Mouse (Mus musculus): ENCODE results near the gene Fli1.

The Fli1 gene

GRCm38 (mm10) chr9:32502256-32503010, 40.2 kb downstream of the Fli1 start:
- no peak for DNase-seq (ENCODE audit: low spot score)

GRCm38 (mm10) chr9:32500886-32501285, 41.8 kb downstream of the Fli1 start:
- DNase-seq (ENCODE audit: low spot score) = no peak

GRCm38 (mm10) chr9:32500063-32500462, 42.6 kb downstream of the Fli1 start:
- no peak for DNase-seq (ENCODE audit: low spot score)

GRCm38 (mm10) chr9:32499469-32499868, 43.2 kb downstream of the Fli1 start:
- DNase-seq (ENCODE audit: low spot score) = no peak

- no peak for DNase-seq (ENCODE audit: low spot score)
Observed at GRCm38 (mm10) chr9:32495643-32495997, 47.0 kb downstream of the Fli1 start.

- peak; percentile 73 for DNase-seq (ENCODE audit: low spot score)
Observed at GRCm38 (mm10) chr9:32494891-32495642, 47.6 kb downstream of the Fli1 start.

GRCm38 (mm10) chr9:32493588-32494423, 48.9 kb downstream of the Fli1 start:
- DNase-seq (ENCODE audit: low spot score) = no peak

- no peak for DNase-seq (ENCODE audit: low spot score)
Observed at GRCm38 (mm10) chr9:32492753-32493152, 49.9 kb downstream of the Fli1 start.

- no peak for DNase-seq (ENCODE audit: low spot score)
Observed at GRCm38 (mm10) chr9:32491484-32491883, 51.2 kb downstream of the Fli1 start.

GRCm38 (mm10) chr9:32489794-32490358, 52.8 kb downstream of the Fli1 start:
- no peak for DNase-seq (ENCODE audit: low spot score)

GRCm38 (mm10) chr9:32489315-32489714, 53.3 kb downstream of the Fli1 start:
- no peak for DNase-seq (ENCODE audit: low spot score)

GRCm38 (mm10) chr9:32488627-32489026, 54.0 kb downstream of the Fli1 start:
- DNase-seq (ENCODE audit: low spot score) = no peak

- no peak for DNase-seq (ENCODE audit: low spot score)
Observed at GRCm38 (mm10) chr9:32487823-32488222, 54.8 kb downstream of the Fli1 start.

- no peak for DNase-seq (ENCODE audit: low spot score)
Observed at GRCm38 (mm10) chr9:32487401-32487800, 55.3 kb downstream of the Fli1 start.

- DNase-seq (ENCODE audit: low spot score) = no peak
Observed at GRCm38 (mm10) chr9:32480418-32480817, 62.2 kb downstream of the Fli1 start.

- no peak for DNase-seq (ENCODE audit: low spot score)
Observed at GRCm38 (mm10) chr9:32478799-32479198, 63.9 kb downstream of the Fli1 start.

- DNase-seq (ENCODE audit: low spot score) = peak; percentile 23
Observed at GRCm38 (mm10) chr9:32478087-32478486, 64.6 kb downstream of the Fli1 start.

GRCm38 (mm10) chr9:32476604-32477003, 66.1 kb downstream of the Fli1 start:
- no peak for DNase-seq (ENCODE audit: low spot score)

- no peak for DNase-seq (ENCODE audit: low spot score)
Observed at GRCm38 (mm10) chr9:32474621-32475390, 67.9 kb downstream of the Fli1 start.

- DNase-seq (ENCODE audit: low spot score) = no peak
Observed at GRCm38 (mm10) chr9:32472346-32472745, 70.3 kb downstream of the Fli1 start.

- no peak for DNase-seq (ENCODE audit: low spot score)
Observed at GRCm38 (mm10) chr9:32469123-32469751, 73.4 kb downstream of the Fli1 start.

Data from embryo, embryonic 10.5 days (tissue).